Mouse (Mus musculus) gastrocnemius, adult 2 months (tissue): Measurements from ENCODE around the gene Abhd18. TPM values are rescaled to one million over a fixed set of nuclear protein-coding genes. Genes with fewer than 3 reads are reported as not detected.
"Not testable (repeated sequence)": the region's sequence is repeated elsewhere in the genome, so short reads cannot be mapped to it uniquely, and the experiment has no call there.

ENCODE experiments used
- DNase-seq: peaks from one replicate; pipeline ENCODE4 v3.0.0; 2022
- H3K27ac ChIP-seq: fragments of 200-600 bp; 2 replicates; pipeline ENCODE4 v1.8.1; 2022; ENCODE audit warnings: mild to moderate bottlenecking
- H3K4me3 ChIP-seq: fragments of 200-600 bp; 2 replicates; pipeline ENCODE4 v1.8.1; 2022; ENCODE audit warnings: mild to moderate bottlenecking, moderate library complexity
- CTCF ChIP-seq: fragments of 200-600 bp; IDR thresholded peaks from 2 replicates; pipeline ENCODE4 v1.8.1; 2022; ENCODE audit warnings: antibody characterized with exemption, mild to moderate bottlenecking, moderate library complexity
- intact Hi-C: fragments of 180-260 bp; cut with DNase I; formaldehyde crosslinking; loops from one replicate; pipeline ENCODE4 v1.15.1; 2025
- long read RNA-seq, 2 experiments: library from polyadenylated mRNA; stranded (forward); transcript quantifications; one replicate each; pipeline ENCODE4 v2.0.0; 2021
- total RNA-seq, 2 experiments: library from RNA; stranded (reverse); gene quantifications; 2 replicates each; pipeline ENCODE4 v1.2.3; 2021

Abhd18 gene
- total RNA-seq, result 10 to 100 TPM; 12.3 to 44.5 TPM
- long read RNA-seq, experiment 1, full-length matches to known transcripts, result 52 of 57 reads
- long read RNA-seq, experiment 1, partial matches to known transcripts, result 2 of 57 reads
- long read RNA-seq, experiment 1, other reads (novel, unspliced or antisense), result 3 of 57 reads
- long read RNA-seq, experiment 2, transcript Abhd18-201 (13 exons, 3,277 nt), result major isoform, 49 of 56 reads
- long read RNA-seq, experiment 2, partial matches to known transcripts, result 6 of 56 reads
- long read RNA-seq, experiment 2, other reads (novel, unspliced or antisense), result 1 of 56 reads

- intact Hi-C loops, result loop anchor here (2.0 kb wide), 1 partner anchor 46 kb away; the partner anchor contains the start of gene Plk4
- H3K4me3 ChIP-seq, result peak within 1 kb of the TSS; percentile 80
- not testable (repeated sequence) for DNase-seq
These were observed at the start of gene Abhd18 for GRCm38 (mm10) chr3:40846957-40847017. TSS of gene Abhd18 (plus strand) at chr3:40846970.

GRCm38 (mm10) chr3:40798054-40798453 lies 48.7 kb upstream of the Abhd18 start:
- intact Hi-C loops, result no loop called here
- Histone ChIP-seq H3K27ac (no peak overlapping the region), H3K4me3 (no peak overlapping the region)
- DNase-seq, result no peak
- no peak for TF ChIP-seq CTCF

More at GRCm38 (mm10) chr3:40846957-40847017, at the start of gene Abhd18:
- peak within 1 kb of the TSS; percentile 89 for H3K27ac ChIP-seq

DNA sequence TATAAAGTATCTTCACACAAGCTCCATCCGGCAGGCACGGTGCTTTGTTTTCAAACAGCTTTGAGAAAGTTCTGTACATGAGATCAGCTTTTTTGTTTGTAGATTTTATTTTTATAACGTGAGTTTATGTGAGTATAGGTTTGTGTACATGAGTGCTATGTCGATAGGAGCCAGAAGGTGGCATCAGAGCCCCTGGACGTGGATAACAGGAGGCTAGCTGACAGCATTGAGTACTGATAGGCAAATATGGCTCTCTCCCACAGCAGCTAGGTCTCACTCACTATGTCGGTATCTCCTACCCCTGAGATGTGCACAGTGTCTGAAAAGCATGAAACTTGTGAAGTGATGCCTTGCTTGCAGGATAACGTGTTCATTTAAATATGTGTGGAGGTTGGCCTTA lies 48.3 kb upstream of the Abhd18 start:
- intact Hi-C loops, result no loop called here
- no peak overlapping the region for H3K27ac ChIP-seq

GRCm38 (mm10) chr3:40799530-40800372 lies 47.0 kb upstream of the Abhd18 start, which contains the start of gene Plk4:
TSS of gene Plk4 (plus strand) at chr3:40800019.
- DNase-seq, result peak; percentile 98
- intact Hi-C loops, result loop anchor here (2.0 to 5.0 kb wide), 2 partner anchors 47 to 52 kb away; partner anchors contain the start of genes Abhd18 and Mfsd8
- no peak for TF ChIP-seq CTCF
- Histone ChIP-seq H3K4me3 (peak within 1 kb of the TSS; percentile 95), H3K27ac (peak within 1 kb of the TSS; percentile 89)

More for the DNA sequence above, 48.3 kb upstream of the Abhd18 start:
- DNase-seq, result peak; percentile 23
- no peak overlapping the region for H3K4me3 ChIP-seq
- peak; percentile 51 for TF ChIP-seq CTCF

DNA sequence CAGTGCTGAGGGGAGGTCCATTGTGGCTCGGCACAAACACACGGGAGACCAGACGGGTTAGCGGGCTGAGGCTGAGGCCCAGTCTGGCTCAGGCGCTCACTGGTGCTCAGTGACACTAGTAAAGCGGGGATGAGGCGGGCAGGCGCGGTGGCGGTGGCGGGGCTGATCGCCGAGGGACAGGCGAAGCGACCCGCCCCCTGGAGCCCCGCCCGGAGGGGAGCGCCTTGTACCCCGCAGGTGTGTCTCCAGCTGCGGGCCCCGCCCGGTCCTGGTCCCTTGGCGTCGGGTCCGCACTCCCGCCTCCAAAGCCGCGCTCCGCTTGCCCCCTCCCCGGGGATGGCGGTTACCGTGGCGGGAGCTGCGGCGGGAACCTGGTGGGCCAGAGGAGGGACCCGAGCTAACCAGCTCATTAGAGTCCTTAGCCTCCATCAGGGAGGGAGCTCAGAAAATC lies 46.4 kb upstream of the Abhd18 start:
- no peak for TF ChIP-seq CTCF
- H3K4me3 ChIP-seq, result peak overlapping the region; percentile 95
- peak; percentile 56 for DNase-seq
- peak overlapping the region; percentile 89 for H3K27ac ChIP-seq
- intact Hi-C loops, result loop anchor here (2.0 to 5.0 kb wide), 2 partner anchors 46 to 53 kb away; partner anchors contain the start of genes Abhd18 and Mfsd8

DNA sequence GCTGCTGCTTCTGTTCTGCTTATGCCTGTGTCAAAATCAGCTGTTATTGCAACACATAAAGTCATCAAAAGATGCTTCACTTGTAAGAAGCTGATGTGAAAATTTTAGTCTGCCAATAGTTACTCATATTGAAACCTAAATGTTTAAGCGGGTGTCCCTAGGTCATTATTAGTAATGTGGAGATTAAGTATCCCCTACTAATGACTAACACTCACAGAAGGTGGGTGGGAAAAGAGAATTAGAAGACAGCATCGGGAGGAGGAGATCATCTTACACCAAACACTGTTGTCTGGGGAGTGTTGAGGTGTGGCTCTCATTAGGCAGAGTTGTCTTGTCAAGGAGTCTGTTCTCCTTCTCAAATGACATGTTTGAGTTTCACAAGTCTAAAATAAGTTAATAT lies 39.9 kb upstream of the Abhd18 start:
- intact Hi-C loops, result no loop called here

GRCm38 (mm10) chr3:40808686-40809085 lies 38.1 kb upstream of the Abhd18 start:
- no peak for DNase-seq
- H3K4me3 ChIP-seq, result no peak overlapping the region
- intact Hi-C loops, result no loop called here
- H3K27ac ChIP-seq, result no peak overlapping the region
- TF ChIP-seq CTCF, result no peak

More for the DNA sequence above, 39.9 kb upstream of the Abhd18 start:
- no peak for DNase-seq
- no peak for TF ChIP-seq CTCF
- Histone ChIP-seq H3K27ac (no peak overlapping the region), H3K4me3 (no peak overlapping the region)

DNA sequence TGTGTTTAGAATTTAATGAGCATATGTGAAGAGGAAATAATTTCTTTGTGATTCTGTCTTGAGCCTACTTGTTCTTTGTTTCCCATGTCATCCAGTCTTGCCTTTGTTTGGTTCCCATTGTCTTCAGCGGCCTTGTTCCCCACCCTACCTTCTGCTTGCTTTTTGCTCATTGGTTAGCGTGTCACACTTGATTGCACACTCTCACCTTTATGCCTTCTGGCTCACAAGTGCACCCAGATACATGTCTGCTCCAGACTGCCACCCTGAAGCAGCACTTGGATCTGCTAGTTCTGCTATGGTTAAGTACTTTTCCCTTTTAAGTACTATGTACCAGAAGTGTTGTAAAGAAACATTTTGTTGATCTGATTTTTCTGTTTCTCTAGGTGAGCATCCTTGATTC lies 36.9 kb upstream of the Abhd18 start:
- Histone ChIP-seq H3K4me3 (no peak overlapping the region), H3K27ac (no peak overlapping the region)
- intact Hi-C loops, result no loop called here
- no peak for DNase-seq
- TF ChIP-seq CTCF, result no peak

DNA sequence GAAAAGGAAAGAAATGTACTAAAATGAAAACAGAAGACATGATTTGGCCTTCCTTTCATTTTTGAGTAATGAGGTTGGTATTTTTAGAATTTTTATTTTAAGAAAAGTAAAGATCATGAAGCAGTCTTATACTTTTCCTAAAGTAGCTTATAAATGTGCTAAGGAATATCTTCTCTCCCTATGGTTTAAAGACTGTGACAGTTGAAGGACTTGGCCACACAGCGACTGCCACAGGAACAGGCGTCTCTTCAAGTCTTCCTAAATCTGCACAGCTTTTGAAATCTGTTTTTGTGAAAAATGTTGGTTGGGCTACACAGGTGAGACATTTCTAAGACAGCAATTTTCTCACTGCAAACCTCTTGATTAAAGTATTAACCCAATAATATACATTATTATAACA lies 33.5 kb upstream of the Abhd18 start:
- no peak overlapping the region for H3K4me3 ChIP-seq
- no peak for DNase-seq
- no peak overlapping the region for H3K27ac ChIP-seq
- intact Hi-C loops, result no loop called here
- no peak for TF ChIP-seq CTCF

DNA sequence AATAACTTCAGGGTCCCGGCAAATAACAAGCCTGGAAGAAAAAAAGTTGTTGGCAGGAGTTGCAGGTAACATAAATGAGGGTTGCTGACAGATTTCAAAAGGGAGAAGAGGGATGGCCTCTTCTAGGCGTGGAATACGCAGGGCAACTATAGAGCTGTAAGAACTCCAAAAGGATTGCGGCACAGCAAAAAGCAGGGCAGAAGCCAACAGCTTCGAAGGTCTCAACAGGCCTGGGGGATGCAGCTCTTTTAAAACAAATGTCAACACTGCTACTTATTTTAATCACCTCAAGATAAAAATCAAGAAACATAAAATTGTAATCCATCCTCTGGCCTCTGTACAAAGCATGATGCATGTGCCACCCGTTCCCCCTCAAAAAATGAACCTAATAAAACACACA lies 1.2 kb upstream of the Abhd18 start:
- intact Hi-C loops, DNase-seq: not testable (repeated sequence)
- Histone ChIP-seq H3K27ac (peak overlapping the region; percentile 89), H3K4me3 (peak overlapping the region; percentile 80)

- peak within 1 kb of the TSS; percentile 80 for H3K4me3 ChIP-seq
- intact Hi-C loops, result loop anchor here (2.0 kb wide), 1 partner anchor 46 kb away; the partner anchor contains the start of gene Plk4
- H3K27ac ChIP-seq, result peak within 1 kb of the TSS; percentile 89
- peak; percentile 97 for DNase-seq
- peak; percentile 62 for TF ChIP-seq CTCF
These were observed 255 bp upstream of the Abhd18 start, which contains the start of gene Mfsd8 for GRCm38 (mm10) chr3:40846473-40846956. TSS of gene Mfsd8 (minus strand) at chr3:40846886.

DNA sequence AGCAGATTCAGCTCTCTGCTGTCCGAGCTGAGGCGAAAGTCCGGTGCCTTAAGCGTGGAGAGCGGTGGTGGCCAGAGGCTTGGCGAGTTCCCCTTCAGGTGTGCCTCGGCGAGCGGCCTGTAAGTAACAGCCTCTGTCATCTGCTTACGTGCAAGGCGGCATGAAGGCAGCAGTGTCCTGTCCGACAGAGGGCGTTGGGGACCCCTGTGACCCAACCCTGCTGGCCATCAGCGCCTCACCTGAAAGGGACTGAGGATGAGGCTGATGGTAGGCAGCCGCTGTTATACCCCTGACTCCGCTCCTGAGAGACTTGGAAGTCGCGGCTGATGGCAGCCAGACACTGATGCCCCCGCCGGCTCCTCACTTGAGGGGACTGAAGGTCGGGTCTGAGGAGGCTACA lies 248 bp downstream of the Abhd18 start:
- TF ChIP-seq CTCF, result peak; percentile 24
- H3K27ac ChIP-seq, result peak overlapping the region; percentile 88
- peak; percentile 65 for DNase-seq
- intact Hi-C loops, result loop anchor here (2.0 kb wide), 1 partner anchor 46 kb away; the partner anchor contains the start of gene Plk4
- H3K4me3 ChIP-seq, result peak overlapping the region; percentile 80

- intact Hi-C loops, result loop anchor here (2.0 kb wide), 1 partner anchor 47 kb away; the partner anchor contains the start of gene Plk4
- H3K27ac ChIP-seq, DNase-seq, H3K4me3 ChIP-seq: not testable (repeated sequence)
These were observed 1.2 kb downstream of the Abhd18 start for GRCm38 (mm10) chr3:40847936-40848335.

GRCm38 (mm10) chr3:40853123-40853738 lies 6.5 kb downstream of the Abhd18 start:
- H3K4me3 ChIP-seq, intact Hi-C loops, DNase-seq, H3K27ac ChIP-seq: not testable (repeated sequence)
